Mouse (Mus musculus): ENCODE results near the gene Ivns1abp.
"Not testable (repeated sequence)": the region's sequence is repeated elsewhere in the genome, so short reads cannot be mapped to it uniquely, and the experiment has no call there.

The Ivns1abp gene

DNA sequence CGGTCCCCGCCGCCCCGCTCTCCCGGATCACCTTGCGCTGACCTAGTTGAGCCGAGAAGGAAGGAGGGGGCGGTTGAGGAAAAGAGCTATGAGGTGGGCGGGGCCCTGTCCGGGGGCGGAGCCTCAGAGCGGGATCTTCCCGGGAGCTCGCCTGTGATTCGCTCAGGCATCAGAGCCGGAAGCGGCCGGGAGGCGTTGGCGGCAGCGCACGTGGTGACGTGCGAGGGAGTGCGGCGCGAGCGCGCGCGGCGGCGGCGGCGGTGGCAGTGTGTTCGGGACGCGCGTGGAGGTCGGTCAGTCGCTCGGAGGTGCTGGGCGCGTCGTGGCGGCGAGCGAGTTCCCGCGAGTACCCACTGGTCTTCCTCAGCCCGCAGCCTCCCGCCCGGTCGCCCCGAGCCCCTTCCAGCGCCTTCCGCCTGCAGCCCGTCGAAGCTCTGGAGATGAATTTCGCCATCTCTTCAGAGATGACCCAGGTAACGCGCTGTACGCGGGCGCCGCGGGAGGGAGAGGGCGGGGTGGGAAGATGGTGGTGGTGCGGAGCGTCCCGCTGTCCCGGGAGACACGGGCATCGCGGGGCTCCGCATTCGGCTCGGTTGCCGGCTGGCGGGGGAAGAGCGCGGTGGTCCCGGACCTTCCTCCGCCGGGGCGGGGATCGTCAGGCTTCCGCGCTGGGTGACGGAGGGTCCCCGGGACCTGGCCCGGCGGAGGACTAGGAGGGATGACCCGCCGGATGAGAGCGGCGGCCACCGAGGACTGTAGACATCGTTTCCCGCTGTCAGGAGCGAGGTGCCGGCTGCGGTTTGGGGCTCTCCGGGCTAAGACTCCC lies at the start of gene Ivns1abp:
Gene Ivns1abp, plus strand, starts transcription at position 195 of the 826 bp plus-strand sequence.
- peak; percentile 99 for DNase-seq

DNA sequence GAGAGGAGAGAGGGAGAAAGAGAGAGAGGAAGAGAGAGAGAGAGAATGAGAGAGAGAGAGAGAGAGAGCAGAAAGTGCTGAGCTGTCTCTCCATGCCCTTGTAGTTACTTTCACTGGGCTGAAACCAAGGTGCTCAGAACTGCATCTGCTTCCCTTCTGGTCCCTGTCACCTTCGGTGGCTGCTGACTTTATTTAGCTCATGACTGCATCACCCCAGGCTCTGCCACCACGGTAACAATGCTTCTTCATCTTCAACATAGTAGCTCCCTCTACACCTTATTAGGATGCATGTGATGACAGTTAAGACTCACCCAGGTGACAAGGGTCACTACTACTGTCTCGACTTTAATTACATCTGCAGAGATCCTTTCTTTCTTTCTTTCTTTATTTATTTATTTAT lies 48.8 kb upstream of the Ivns1abp start:
- DNase-seq: no peak

DNA sequence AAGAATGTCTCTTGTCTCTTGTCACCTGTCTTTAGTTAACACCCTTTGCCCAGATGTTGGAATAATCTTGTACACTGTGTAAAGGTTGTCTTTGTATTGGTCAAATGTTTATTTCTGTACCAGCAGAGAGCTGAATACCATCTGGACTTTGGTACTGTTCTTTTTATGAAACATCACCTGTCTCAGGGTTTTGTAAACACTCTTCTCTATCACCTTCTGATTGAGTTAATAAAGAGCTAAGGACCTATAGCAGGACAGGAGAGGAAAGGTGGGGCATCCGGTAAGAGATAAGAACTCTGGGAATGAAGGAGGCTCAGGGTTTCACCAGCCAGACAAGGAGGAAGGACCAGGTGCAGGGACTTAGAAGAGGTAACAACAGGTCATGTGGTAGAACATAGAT lies 47.7 kb upstream of the Ivns1abp start:
- DNase-seq: no peak

DNA sequence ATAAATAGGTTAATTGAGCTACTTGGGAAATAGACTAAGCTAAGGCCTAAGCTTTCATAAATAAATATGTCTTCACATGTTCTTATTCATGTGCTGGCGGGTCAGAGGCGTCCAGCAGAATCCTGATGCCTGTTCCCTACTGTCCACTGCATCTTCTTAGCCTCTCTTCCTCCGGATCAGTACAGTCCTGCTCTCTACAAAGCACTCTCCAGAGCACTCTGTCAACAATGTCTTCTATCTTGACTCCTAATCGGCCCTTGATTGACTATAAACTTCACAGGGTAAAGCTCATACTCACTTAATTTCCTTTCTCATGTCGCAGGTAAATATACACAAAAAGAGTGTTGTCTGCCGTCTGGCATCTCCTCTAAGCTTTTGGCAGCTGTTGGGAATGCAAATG lies 47.3 kb upstream of the Ivns1abp start:
- DNase-seq: no peak

DNA sequence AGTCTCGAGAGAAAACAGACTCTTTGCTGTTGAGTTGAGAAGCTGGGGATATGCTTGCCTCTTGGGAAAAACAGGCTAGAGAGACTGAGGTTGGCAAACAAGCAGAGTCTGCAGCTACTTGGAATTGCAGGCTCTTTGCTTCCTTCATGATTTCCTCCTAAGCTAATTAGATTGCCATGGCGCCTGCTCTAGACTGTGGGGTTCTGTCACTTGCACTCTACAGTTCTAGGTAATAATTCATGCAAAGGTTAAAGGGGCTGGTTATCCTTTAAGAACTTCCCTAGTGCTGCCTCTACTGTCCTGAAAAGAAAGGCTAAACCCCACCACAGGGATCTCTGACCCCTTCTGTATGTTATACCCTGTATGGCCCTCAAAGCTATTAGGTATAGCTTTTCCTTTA lies 46.7 kb upstream of the Ivns1abp start:
- no peak for DNase-seq

DNA sequence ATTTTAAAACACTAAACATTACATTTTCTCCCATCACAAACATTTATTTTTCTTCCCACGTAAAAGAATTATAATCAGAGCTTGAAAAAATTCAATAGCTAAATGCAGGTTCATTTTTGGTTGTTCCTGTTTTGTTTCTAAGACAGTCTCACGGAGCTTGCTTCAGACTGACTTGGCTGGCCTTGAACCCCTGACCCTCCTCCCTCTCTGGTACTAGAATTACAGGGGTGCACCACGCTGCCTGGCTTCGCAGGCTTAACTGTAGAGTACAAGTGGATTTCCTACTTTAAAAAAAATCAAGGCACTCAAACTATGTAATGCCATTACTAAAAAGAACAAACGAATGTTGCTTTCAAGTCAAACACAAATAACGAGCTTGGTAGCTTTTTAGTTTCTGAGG lies 42.8 kb upstream of the Ivns1abp start:
- DNase-seq: no peak

DNA sequence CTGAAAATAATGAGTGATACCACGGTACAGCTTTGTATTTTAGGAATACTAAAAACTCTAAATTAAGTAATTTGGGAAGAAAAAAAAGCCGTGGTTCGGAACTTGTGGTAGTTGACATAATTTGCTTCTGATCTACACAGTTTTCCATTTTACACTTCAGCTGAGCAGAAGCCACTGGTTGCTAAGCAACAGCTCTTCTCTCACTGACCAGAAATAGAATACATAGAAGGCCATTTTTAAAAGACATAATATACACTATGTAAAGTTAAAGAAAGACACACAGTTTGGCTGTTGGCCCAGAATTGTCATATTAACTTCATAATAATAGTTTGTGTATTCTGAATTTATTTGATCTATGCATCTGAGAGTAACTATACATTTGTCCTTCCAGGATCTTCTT lies 42.4 kb upstream of the Ivns1abp start:
- DNase-seq: no peak

DNA sequence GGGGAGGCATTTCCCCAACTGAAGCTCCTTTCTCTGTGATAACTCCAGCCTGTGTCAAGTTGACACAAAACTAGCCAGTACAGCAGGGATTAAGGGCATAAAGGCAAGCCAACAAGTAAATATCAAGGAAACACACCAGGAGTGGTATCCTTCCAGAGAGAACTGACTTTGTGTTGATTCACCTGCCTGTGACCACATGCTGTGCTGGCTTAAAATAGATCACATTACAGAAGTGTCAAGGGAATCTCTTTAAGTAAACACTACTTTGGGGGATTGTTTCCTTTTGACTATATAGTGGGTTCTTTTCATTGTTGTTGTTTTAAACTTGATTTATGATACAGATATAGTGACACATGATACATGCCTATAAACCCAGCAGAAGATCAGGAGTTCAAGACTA lies 41.0 kb upstream of the Ivns1abp start:
- DNase-seq: no peak

DNA sequence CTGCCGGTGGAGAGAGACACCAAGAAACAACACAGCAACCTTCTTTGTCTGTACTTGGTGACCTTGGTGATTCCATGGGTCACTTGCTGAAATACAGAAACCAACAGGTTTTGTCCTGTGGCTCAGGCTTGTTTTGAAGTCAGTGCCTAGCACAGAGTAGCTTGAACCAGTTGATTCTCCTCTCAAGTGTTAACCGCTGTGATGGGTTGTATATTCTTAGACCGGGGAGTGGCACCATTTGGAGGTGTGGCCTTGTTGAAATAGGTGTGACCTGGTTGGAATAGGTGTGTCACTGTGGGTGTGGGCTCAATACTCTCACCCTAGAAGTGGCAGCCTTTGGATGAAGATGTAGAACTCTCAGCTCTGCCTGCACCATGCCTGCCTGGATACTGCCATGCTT lies 39.3 kb upstream of the Ivns1abp start:
- DNase-seq: not testable (repeated sequence)

DNA sequence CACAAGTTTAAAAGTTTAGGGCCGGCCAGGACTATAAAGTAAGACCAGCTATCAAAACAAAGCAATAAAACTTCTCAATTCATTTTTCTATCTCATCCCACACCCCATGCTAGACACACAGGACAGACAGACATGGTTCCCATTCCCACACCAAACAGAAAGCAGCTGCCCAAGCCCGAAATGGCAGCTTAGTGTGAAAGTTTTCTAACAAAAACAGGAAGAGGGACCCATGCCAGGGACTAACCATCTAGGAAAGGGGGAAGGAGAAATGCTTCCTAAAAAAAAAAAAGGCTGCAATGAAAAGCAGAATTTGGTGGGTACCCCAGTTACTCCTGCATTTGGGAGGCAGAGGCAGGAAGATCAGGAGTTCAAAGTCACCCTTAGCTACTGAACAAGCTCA lies 37.2 kb upstream of the Ivns1abp start:
- DNase-seq: no peak

DNA sequence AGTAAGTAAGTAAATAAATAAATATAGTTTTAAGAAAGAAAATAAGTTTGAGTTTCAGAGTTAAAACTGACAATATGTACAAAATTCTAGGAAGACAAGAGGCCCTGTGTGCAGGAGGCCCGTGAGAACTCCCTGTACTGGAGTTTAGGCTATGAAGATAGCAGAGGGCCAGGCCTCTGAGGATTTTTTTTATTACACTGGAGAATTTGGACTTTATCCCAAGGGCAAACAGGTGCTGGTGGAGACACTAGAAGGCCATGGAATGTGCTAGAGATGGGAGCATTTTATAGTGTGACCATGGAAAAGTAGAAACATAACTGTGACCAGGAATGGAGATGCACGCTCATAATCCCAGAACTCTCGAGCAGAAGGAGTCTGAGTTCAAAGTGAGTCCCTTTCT lies 36.5 kb upstream of the Ivns1abp start:
- no peak for DNase-seq

DNA sequence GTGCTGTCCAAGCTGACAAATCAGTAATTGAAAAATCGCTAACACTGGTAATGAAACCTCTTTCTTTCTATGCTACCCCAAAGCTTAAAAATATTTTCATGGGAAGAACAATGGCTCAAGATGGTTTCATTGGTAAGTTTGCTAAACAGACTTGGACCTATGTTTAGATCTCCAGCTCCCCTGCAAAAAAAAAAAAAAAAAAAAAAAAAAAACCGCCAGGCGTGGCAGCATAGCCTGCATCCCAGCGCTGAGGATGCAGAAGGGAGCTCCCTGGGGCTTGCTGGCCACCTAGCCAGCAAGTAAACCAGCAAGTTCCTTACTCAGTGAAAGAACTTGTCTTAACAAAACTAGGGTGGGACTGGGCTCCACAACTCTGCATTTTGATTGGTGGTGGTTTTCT lies 35.8 kb upstream of the Ivns1abp start:
- DNase-seq: no peak

DNA sequence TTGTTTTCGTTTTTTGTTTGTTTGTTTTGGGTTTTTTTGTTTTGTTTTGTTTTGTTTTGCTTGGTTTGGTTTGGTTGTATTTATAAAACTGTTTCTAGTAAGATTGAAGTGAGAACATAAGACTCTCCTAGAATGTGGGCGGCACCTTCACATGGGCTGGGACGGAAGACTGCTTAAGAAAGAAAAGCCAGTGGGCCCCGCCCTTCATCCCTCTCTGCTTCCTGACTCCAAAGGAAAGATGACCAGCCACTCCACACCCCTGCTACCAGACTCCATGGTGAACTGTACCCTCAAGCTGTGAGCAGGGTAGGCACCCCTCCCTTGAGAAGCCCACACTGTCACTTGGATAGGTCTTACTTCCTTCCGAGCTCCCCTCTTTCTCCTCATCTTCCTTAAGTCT lies 33.8 kb upstream of the Ivns1abp start:
- no peak for DNase-seq

DNA sequence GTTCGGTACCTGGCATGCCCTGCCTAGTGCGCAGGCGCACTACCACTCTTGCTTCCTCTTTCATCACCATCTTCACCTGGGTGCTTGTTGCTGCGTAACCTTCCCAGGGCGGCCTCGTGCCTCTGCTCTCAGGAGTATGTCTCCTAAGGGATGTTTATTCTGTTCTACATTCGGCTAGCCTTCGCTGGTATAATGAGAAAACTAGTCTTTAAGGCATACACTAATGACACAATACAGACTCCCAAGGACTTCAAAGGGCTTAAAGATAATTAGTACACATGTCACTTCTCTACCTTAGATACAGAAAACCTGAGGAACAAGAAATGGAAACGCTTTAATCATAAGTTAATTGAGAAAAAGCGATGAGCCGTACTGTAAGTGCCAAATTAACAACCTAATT lies 32.9 kb upstream of the Ivns1abp start:
- DNase-seq: no peak

DNA sequence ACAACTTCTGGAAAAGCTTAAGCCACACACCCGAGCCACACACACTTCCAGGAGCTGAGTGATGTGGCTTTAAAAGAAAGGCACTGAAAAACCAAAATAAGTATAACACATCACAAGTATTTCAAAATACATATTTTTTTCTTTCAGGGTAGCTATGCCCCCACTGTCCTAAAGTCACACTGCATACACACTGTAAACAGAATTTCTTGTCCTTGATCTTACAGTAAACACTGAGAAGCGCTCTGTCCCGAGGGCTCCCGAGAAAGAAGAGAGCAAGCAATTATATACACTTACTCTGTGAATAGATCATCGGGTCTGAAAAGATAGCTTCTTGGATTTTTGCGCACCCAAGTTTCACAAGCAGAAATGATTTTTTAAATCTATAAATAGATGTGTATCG lies 25.0 kb upstream of the Ivns1abp start:
- no peak for DNase-seq

DNA sequence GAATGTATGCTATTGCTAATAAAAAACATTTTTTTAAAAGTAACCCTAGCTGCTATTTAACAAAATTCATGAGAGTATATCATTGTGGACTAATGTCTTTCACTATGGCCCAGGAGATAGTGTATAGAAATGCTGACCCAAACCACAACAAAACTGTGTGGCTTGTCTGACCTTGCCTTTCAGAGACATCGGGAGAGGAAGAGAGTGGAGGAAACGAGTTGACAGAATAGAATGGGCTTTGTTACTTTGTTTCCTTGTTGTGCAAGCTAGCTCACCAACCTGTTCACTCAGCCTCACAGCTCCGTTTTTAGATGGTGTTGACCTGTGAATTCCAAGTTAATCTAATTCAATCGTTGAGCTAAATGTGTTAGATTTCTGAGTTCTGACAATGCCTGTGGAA lies 23.9 kb upstream of the Ivns1abp start:
- DNase-seq: no peak

DNA sequence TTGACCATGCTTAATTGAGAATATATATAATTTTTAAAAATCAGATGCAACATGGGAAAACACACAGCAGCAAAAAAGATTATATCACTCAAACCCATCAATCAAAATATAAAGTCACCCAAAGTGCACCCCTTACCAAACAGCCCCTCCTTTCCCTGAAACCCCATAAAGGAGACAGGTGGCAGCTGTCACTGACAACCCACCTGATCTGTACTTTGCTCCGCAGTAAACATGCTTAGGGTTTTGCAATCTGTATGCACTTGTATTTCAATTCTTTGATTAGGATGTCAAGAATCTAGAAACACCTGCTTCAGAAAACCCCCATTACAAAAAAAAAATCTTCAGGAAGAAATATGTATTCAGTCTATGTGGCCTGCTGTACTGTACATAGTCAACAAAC lies 18.9 kb upstream of the Ivns1abp start:
- DNase-seq: no peak

DNA sequence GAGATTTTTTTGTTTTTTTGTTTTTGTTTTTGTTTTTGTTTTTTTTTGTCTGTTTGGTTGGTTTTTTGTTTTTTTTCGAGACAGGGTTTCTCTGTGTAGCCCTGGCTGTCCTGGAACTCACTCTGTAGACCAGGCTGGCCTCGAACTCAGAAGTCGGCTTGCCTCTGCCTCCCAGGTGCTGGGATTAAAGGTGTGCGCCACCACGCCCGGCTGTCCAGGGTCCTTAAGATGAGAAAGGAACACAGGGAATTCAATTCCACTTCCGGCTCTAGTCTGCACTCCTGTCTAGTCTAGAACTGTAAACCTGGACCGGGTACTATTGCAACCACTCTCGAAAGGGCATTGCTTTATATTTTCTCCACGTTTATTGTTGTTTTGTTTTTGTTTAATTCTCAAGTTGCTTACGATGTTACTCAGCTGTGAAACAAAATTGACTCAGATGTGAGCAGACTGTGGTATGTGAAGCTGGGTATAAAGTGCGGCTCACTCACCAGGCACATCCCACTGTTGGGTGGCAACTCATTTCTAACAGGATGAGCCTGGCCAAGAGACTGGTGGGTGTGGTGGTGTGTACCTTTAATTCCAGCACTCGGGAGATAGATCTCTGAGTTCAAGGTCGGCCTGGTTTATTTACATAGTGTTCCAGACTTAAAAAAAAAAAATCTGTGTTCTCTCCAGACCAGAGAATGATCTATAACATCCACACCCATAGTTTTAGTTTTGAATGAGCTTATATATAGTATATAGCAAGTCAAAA lies 15.8 kb upstream of the Ivns1abp start:
- DNase-seq: no peak

DNA sequence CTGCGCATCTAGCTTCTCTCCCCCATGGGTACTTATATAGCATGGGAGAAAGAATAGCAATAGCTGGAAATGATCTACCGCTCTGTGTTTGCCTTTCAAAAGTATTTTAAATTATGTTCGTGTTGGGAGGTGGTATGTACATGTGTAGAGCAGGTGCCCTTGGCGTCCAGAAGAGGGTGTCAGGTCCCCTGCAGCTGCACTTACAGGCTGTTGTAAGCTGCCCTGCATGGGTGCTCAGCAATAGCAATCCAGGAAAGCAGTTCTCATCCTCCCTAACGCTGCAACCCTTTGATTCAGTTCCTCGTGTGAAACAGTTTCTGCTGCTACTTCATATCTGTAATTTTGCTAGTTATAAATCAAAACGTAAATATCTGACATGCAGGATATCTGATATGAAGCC lies 14.7 kb upstream of the Ivns1abp start:
- DNase-seq: no peak

DNA sequence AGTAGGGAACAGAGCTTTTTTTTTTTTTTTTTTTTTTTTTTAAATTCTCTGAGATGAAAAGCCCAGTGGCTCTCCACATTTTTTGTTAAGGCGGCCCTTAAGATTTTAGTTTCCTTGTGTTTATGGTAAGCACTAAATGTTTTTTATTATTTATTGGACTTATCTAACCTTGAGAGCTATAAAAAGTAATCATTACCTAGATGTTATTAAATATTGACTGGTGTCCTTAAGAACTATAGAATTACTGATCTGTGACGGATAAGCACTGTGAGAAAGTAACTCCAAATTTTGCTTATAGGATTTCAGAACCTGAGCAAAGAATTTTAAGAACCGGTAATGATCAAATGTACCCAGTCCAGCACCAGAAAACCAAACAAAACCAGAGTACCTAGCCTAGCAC lies 11.5 kb upstream of the Ivns1abp start:
- DNase-seq: no peak

DNA sequence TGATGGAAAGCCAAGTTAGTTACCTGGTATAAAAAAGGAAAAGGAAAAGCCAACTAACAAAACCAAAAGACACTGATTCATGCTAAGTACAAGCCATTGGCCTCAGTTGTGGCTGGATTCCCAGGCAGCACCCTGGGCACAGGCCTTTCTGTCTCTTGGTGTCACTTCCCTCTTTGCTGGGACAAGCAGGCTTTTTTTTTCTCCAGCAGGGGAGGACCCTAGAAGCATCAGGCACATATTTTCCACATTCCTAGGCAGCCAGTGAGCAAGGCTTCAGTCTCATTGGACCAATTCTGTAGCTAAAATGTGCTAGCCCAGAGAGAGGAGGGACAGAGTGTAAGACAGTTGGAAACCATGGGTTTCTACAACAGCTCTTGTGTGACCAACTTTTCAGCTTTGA lies 6.0 kb upstream of the Ivns1abp start:
- DNase-seq: peak; percentile 31

DNA sequence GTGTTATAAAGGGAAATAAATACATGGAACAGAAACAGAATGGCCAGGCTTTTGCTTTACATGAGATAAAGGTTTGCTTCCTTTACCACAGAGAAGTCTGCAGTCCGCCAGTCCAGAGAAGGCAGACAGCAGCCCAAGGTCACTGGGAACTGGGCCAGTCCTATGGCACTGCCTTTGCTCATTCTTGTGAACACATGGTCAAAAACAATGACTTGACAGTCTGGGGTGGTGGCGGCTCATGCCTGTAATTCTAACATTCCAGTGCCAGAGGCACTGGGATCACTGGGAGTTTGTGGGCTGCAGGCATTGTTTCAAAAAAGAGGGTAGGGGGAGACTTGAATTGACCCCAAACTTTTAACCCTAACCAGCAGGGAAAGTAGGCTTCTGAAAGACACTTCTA lies 5.3 kb upstream of the Ivns1abp start:
- DNase-seq: peak; percentile 63

DNA sequence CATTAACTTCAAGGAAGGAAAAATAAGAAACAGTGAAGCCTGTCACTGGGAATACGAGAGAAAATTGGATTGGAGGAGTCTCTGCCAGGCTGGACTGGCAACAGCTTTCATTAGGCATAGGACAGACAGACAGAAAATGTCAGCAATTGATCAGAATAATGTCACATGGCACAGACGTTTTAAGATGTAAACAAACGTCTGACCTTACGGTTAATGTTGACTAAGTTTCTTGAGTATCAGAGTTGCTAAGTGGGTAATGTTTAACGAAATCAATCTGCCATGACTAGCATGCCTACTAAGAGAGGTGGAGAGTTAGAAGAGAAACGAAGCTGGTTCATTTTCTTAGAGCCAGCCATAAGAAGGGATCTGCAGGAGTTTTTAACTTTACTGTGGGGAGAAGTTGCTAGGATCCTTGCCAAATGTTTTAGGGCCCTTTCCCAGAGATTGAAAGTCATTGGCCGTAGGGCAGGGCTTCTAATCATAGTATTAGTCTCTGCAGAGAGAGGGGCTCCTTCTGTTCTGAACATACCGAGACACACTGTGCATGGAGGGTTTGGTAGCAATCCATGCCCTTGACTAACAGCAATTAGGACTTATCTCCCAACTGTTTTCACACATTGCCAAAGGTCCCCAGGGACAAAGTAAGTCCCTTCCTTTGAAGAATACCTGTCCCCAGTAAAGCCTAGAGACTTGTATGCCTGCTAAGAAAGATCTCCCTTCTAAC lies 2.8 kb upstream of the Ivns1abp start:
- no peak for DNase-seq

DNA sequence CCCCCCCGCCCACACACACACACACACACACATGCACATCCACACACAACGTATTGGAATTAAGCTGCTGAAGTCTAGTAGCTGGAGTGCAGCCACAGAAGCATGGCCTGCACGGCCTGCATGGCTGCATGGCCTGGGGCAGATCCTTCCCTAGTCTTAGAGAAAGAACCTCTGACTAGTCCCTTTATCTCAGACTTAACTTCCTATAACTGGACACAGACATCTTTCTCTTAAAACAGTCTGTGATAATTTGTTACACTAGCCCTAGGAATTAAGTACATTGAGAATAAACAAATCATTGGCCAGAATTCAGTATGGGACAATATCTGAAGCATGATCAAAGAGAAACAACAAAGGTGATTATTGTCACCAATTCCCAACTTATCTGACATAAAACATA lies 2.0 kb upstream of the Ivns1abp start:
- DNase-seq: no peak

Measured in lung, postnatal 36 days (tissue).